Mouse (Mus musculus): ENCODE measurements around the gene Haspin. TPM values are rescaled to one million over a fixed set of nuclear protein-coding genes. Genes with fewer than 3 reads are reported as not detected.
A peak's percentile ranks its signal among the peaks of the same experiment; 100 is the strongest.

Haspin gene
- polyA plus RNA-seq, 1 experiment from 2014 or later: 7.9 TPM

GRCm38 (mm10) chr11:73137116-73137515, 978 bp downstream of the Haspin start:
- Histone ChIP-seq H3K4me3 (ENCODE audit: control insufficient read depth in 1 of 2, insufficient read depth in 1 of 2, low read depth in 1 of 2, low read length in 2 of 2) (peak overlapping the region; percentile 84 to 89), H3K36me3 (ENCODE audit: control insufficient read depth, insufficient read depth, low read length) (peaks cover 23% of the 10 kb centered on the region), H3K27me3 (ENCODE audit: control insufficient read depth, insufficient read depth, low read length) (no peaks in the 10 kb centered on the region), H3K4me1 (ENCODE audit: control insufficient read depth in 2 of 2, insufficient read depth in 2 of 2, low read length in 2 of 2) (peaks cover 7 to 28% of the 10 kb centered on the region in 2 experiments), H3K9me3 (ENCODE audit: control insufficient read depth, low read length) (no peaks in the 10 kb centered on the region), H3K27ac (replicated peaks in 1 of 2; ENCODE audit: control insufficient read depth in 1 of 2, insufficient read depth in 1 of 2, low read depth in 2 of 2, low read length in 2 of 2) (peak overlapping the region in 1 of 2 experiments; percentile 6; a peak in 1 of 4 replicates), H3K9ac (ENCODE audit: low read length) (peak overlapping the region; percentile 86), H3K4me2 (ENCODE audit: low read length) (peak overlapping the region; percentile 87)
- ATAC-seq (ENCODE audit: insufficient number of reproducible peaks, insufficient read depth, low FRiP score, low read depth): no peak
- WGBS: 21% methylated on average over 11 of the region's 11 CpGs

DNA sequence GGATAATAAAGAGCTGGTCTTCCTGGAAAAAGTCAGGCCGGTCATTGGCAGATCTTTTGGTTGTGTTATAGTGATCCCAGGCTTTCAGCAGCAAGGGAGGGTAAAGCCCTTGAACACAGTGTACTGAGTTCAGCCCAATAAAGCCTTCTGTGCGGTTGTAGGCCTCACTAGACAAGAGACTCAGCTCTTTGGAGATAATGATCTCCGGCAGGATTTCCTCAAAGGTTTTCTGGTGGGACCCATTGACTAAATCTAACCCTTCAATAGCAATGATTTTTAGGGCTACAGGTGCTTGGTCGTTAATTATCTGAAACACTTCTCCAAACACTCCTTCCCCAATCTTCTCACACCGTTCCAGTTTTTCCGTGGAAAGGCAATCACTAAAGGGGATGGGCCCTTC, 1.5 kb downstream of the Haspin start:
- ATAC-seq (ENCODE audit: insufficient number of reproducible peaks, insufficient read depth, low FRiP score, low read depth): no peak
- Histone ChIP-seq H3K9ac (ENCODE audit: low read length) (peak overlapping the region; percentile 86), H3K9me3 (ENCODE audit: control insufficient read depth, low read length) (no peaks in the 10 kb centered on the region), H3K36me3 (ENCODE audit: control insufficient read depth, insufficient read depth, low read length) (peaks cover 23% of the 10 kb centered on the region), H3K27ac (replicated peaks in 1 of 2; ENCODE audit: control insufficient read depth in 1 of 2, insufficient read depth in 1 of 2, low read depth in 2 of 2, low read length in 2 of 2) (0 out of 4 replicates have a peak overlapping the region, but pooled peaks of 1 of the 2 experiments have one; percentile 6), H3K27me3 (ENCODE audit: control insufficient read depth, insufficient read depth, low read length) (no peaks in the 10 kb centered on the region), H3K4me3 (ENCODE audit: control insufficient read depth in 1 of 2, insufficient read depth in 1 of 2, low read depth in 1 of 2, low read length in 2 of 2) (peak overlapping the region; percentile 84 to 89; a peak in 3 of 4 replicates), H3K4me1 (ENCODE audit: control insufficient read depth in 2 of 2, insufficient read depth in 2 of 2, low read length in 2 of 2) (peaks cover 7 to 28% of the 10 kb centered on the region in 2 experiments), H3K4me2 (ENCODE audit: low read length) (peak overlapping the region; percentile 87)
- WGBS: 71% methylated on average over 6 of the region's 6 CpGs

DNA sequence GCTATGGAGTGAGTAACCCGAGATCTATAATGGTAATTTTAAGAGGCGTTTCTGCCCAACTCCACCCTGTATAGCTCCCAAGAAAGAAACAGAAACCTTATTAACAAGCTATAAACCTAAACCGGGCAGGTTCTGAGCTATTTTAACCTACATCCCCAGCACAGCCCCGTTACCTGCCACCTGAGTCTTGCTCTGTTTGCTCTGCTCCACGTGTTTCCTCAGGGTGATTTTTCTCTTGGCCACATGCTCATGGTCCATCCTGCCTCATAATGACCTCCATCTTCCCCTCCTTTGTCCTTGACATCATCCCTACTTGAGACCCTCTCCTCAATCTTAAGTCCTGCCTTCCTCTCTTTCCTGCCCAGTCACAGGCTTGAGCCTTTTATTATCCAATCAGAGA, 3.9 kb downstream of the Haspin start:
- peaks cover 7 to 30% of the 10 kb centered on the region in 2 experiments for H3K4me1 ChIP-seq (ENCODE audit: control insufficient read depth in 2 of 2, insufficient read depth in 2 of 2, low read length in 2 of 2)
- WGBS: 90% methylated on average over 5 of the region's 5 CpGs

DNA sequence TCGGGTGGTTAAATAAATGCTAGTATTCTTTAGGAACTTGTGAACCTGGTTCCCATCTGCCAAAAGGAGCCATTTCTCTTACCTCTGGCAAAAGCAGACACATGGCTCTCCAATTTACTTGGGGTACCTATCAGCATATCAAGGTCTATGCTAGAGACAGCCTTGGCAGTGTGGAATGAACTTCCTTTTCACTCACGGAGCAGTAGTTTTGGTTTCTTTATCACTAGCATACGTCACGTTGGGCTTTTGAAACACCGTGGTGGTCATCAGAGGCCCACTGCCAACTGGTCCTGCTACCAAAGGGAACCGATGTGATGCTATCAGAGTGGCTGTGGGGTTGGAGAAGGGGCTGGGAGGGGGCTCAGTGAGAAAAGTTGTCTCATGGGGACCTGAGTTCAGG, 5.1 kb downstream of the Haspin start:
- Histone ChIP-seq H3K4me1 (ENCODE audit: control insufficient read depth in 2 of 2, insufficient read depth in 2 of 2, low read length in 2 of 2) (peaks cover 7 to 27% of the 10 kb centered on the region in 2 experiments), H3K9me3 (ENCODE audit: control insufficient read depth, low read length) (no peaks in the 10 kb centered on the region), H3K4me2 (ENCODE audit: low read length) (no peak overlapping the region), H3K4me3 (ENCODE audit: control insufficient read depth in 1 of 2, insufficient read depth in 1 of 2, low read depth in 1 of 2, low read length in 2 of 2) (no peak overlapping the region), H3K27ac (replicated peaks in 1 of 2; ENCODE audit: control insufficient read depth in 1 of 2, insufficient read depth in 1 of 2, low read depth in 2 of 2, low read length in 2 of 2) (no peak overlapping the region), H3K36me3 (ENCODE audit: control insufficient read depth, insufficient read depth, low read length) (peaks cover 27% of the 10 kb centered on the region), H3K9ac (ENCODE audit: low read length) (no peak overlapping the region), H3K27me3 (ENCODE audit: control insufficient read depth, insufficient read depth, low read length) (no peaks in the 10 kb centered on the region)
- 89% methylated on average over 6 of the region's 6 CpGs for WGBS
- ATAC-seq (ENCODE audit: insufficient number of reproducible peaks, insufficient read depth, low FRiP score, low read depth): no peak

More for the DNA sequence above, 3.9 kb downstream of the Haspin start:
- Histone ChIP-seq H3K4me2 (ENCODE audit: low read length) (peak overlapping the region; percentile 87), H3K27me3 (ENCODE audit: control insufficient read depth, insufficient read depth, low read length) (no peaks in the 10 kb centered on the region), H3K9me3 (ENCODE audit: control insufficient read depth, low read length) (no peaks in the 10 kb centered on the region), H3K4me3 (ENCODE audit: control insufficient read depth in 1 of 2, insufficient read depth in 1 of 2, low read depth in 1 of 2, low read length in 2 of 2) (no peak overlapping the region), H3K9ac (ENCODE audit: low read length) (no peak overlapping the region), H3K36me3 (ENCODE audit: control insufficient read depth, insufficient read depth, low read length) (peaks cover 27% of the 10 kb centered on the region), H3K27ac (replicated peaks in 1 of 2; ENCODE audit: control insufficient read depth in 1 of 2, insufficient read depth in 1 of 2, low read depth in 2 of 2, low read length in 2 of 2) (no peak overlapping the region)
- ATAC-seq (ENCODE audit: insufficient number of reproducible peaks, insufficient read depth, low FRiP score, low read depth): no peak

- Histone ChIP-seq H3K9ac (ENCODE audit: low read length) (no peak overlapping the region), H3K9me3 (ENCODE audit: control insufficient read depth, low read length) (no peaks in the 10 kb centered on the region), H3K27me3 (ENCODE audit: control insufficient read depth, insufficient read depth, low read length) (no peaks in the 10 kb centered on the region), H3K4me1 (ENCODE audit: control insufficient read depth in 2 of 2, insufficient read depth in 2 of 2, low read length in 2 of 2) (peaks cover 3 to 16% of the 10 kb centered on the region in 2 experiments; a peak in 3 of 4 replicates), H3K36me3 (ENCODE audit: control insufficient read depth, insufficient read depth, low read length) (peaks cover 27% of the 10 kb centered on the region), H3K27ac (replicated peaks in 1 of 2; ENCODE audit: control insufficient read depth in 1 of 2, insufficient read depth in 1 of 2, low read depth in 2 of 2, low read length in 2 of 2) (no peak overlapping the region), H3K4me2 (ENCODE audit: low read length) (no peak overlapping the region), H3K4me3 (ENCODE audit: control insufficient read depth in 1 of 2, insufficient read depth in 1 of 2, low read depth in 1 of 2, low read length in 2 of 2) (no peak overlapping the region)
- no peak for ATAC-seq (ENCODE audit: insufficient number of reproducible peaks, insufficient read depth, low FRiP score, low read depth)
- 66% methylated on average over 7 of the region's 7 CpGs for WGBS
Measured at GRCm38 (mm10) chr11:73131020-73131419, 7.1 kb downstream of the Haspin start.

DNA sequence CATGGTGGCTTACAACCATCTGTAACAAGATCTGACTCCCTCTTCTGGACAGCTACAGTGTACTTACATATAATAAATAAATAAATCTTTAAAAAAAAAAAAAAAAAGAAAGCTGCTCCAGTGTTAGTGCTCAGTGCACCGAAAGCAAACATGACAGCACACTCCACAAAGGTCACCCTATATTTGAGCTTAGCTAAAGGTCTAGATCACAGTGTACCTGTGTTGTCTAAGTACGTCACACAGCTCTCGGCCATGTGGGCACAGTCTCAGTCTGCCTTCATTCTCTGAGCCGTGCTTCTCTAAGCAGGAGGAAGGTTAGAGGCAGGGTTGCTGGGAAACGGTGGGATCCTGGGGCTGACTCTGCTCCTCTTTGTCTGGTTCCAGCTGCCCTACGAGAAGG, 11.6 kb downstream of the Haspin start:
- WGBS: 85% methylated on average over 6 of the region's 6 CpGs
- Histone ChIP-seq H3K9ac (ENCODE audit: low read length) (no peak overlapping the region), H3K27ac (replicated peaks in 1 of 2; ENCODE audit: control insufficient read depth in 1 of 2, insufficient read depth in 1 of 2, low read depth in 2 of 2, low read length in 2 of 2) (no peak overlapping the region), H3K9me3 (ENCODE audit: control insufficient read depth, low read length) (no peaks in the 10 kb centered on the region), H3K4me1 (ENCODE audit: control insufficient read depth in 2 of 2, insufficient read depth in 2 of 2, low read length in 2 of 2) (0 out of 4 replicates have a peak, but pooled peaks cover 0 to 2% of the 10 kb centered on the region in 2 experiments), H3K4me3 (ENCODE audit: control insufficient read depth in 1 of 2, insufficient read depth in 1 of 2, low read depth in 1 of 2, low read length in 2 of 2) (no peak overlapping the region), H3K27me3 (ENCODE audit: control insufficient read depth, insufficient read depth, low read length) (no peaks in the 10 kb centered on the region), H3K4me2 (ENCODE audit: low read length) (no peak overlapping the region), H3K36me3 (ENCODE audit: control insufficient read depth, insufficient read depth, low read length) (peaks cover 7% of the 10 kb centered on the region; the same call in 1 of the 2 replicates)
- ATAC-seq (ENCODE audit: insufficient number of reproducible peaks, insufficient read depth, low FRiP score, low read depth): no peak

- Histone ChIP-seq H3K9me3 (ENCODE audit: control insufficient read depth, low read length) (no peaks in the 10 kb centered on the region), H3K4me3 (ENCODE audit: control insufficient read depth in 1 of 2, insufficient read depth in 1 of 2, low read depth in 1 of 2, low read length in 2 of 2) (no peak overlapping the region), H3K9ac (ENCODE audit: low read length) (no peak overlapping the region), H3K36me3 (ENCODE audit: control insufficient read depth, insufficient read depth, low read length) (no peaks in the 10 kb centered on the region), H3K4me1 (ENCODE audit: control insufficient read depth in 2 of 2, insufficient read depth in 2 of 2, low read length in 2 of 2) (peaks cover 10 to 18% of the 10 kb centered on the region in 2 experiments), H3K4me2 (ENCODE audit: low read length) (no peak overlapping the region), H3K27me3 (ENCODE audit: control insufficient read depth, insufficient read depth, low read length) (no peaks in the 10 kb centered on the region), H3K27ac (replicated peaks in 1 of 2; ENCODE audit: control insufficient read depth in 1 of 2, insufficient read depth in 1 of 2, low read depth in 2 of 2, low read length in 2 of 2) (no peak overlapping the region)
- ATAC-seq (ENCODE audit: insufficient number of reproducible peaks, insufficient read depth, low FRiP score, low read depth): no peak
- 73% methylated on average over 6 of the region's 6 CpGs for WGBS
Measured at GRCm38 (mm10) chr11:73111414-73111813, 26.7 kb downstream of the Haspin start.

GRCm38 (mm10) chr11:73109941-73110340, 28.2 kb downstream of the Haspin start:
- Histone ChIP-seq H3K36me3 (ENCODE audit: control insufficient read depth, insufficient read depth, low read length) (no peaks in the 10 kb centered on the region), H3K9ac (ENCODE audit: low read length) (no peak overlapping the region; the same call in 1 of the 2 replicates), H3K4me2 (ENCODE audit: low read length) (no peak overlapping the region), H3K27me3 (ENCODE audit: control insufficient read depth, insufficient read depth, low read length) (no peaks in the 10 kb centered on the region), H3K27ac (replicated peaks in 1 of 2; ENCODE audit: control insufficient read depth in 1 of 2, insufficient read depth in 1 of 2, low read depth in 2 of 2, low read length in 2 of 2) (no peak overlapping the region), H3K9me3 (ENCODE audit: control insufficient read depth, low read length) (no peaks in the 10 kb centered on the region), H3K4me1 (ENCODE audit: control insufficient read depth in 2 of 2, insufficient read depth in 2 of 2, low read length in 2 of 2) (peaks cover 10 to 18% of the 10 kb centered on the region in 2 experiments), H3K4me3 (ENCODE audit: control insufficient read depth in 1 of 2, insufficient read depth in 1 of 2, low read depth in 1 of 2, low read length in 2 of 2) (no peak overlapping the region)
- ATAC-seq (ENCODE audit: insufficient number of reproducible peaks, insufficient read depth, low FRiP score, low read depth): no peak
- 47% methylated on average over 3 of the region's 3 CpGs for WGBS

All from heart, embryonic 14.5 days (tissue).